Mouse (Mus musculus): ENCODE data around the gene Fnbp4. TPM values are rescaled to one million over a fixed set of nuclear protein-coding genes. Genes with fewer than 3 reads are reported as not detected.

Gene Fnbp4
- total RNA-seq (2014; rRNA removed) (17.6 and 17.9 TPM in 2 replicates), polyA plus RNA-seq (2012; rRNA removed) (6.6 and 13.4 TPM in 2 replicates)

GRCm38 (mm10) chr2:90745053-90745678 is at the start of gene Fnbp4:
TSS of gene Fnbp4 (plus strand) at chr2:90745370.
- WGBS = under 1% methylated on average over 44 of the region's 44 CpGs
- DNase-seq (ENCODE audit: extremely low read depth, low read depth, low spot score) = peak; percentile 98
- H3K27ac ChIP-seq (replicated peaks; ENCODE audit: insufficient read depth, low read depth, low read length) = peak within 1 kb of the TSS; percentile 72
- peak within 1 kb of the TSS; percentile 80 for H3K9ac ChIP-seq (ENCODE audit: low read depth, low read length)
- H3K27me3 ChIP-seq (ENCODE audit: control insufficient read depth, insufficient read depth, low read length) = no peaks in the 10 kb centered on the region
- TF ChIP-seq CTCF (IDR thresholded peaks at IDR 0.05; ENCODE audit: low read depth, low read length) = no peak
- TF ChIP-seq POLR2A (IDR thresholded peaks at IDR 0.05; ENCODE audit: extremely low read depth, insufficient read depth, low read length) = peak; percentile 72; the same call in 1 of the 2 replicates
- peak within 1 kb of the TSS; percentile 85 for H3K4me3 ChIP-seq (ENCODE audit: insufficient read depth, low read depth, low read length)
- H3K4me1 ChIP-seq (ENCODE audit: control insufficient read depth, insufficient read depth, low read length) = peaks cover 12% of the 10 kb centered on the region
- H3K36me3 ChIP-seq (ENCODE audit: control insufficient read depth, insufficient read depth, low read length) = peaks cover 2% of the 10 kb centered on the region; the same call in 1 of the 2 replicates
- peaks cover 10% of the 10 kb centered on the region; the same call in 1 of the 2 replicates for H3K79me2 ChIP-seq (ENCODE audit: control insufficient read depth, insufficient read depth, low read length)

- Histone ChIP-seq H3K79me2 (ENCODE audit: control insufficient read depth, insufficient read depth, low read length) (no peaks in the 10 kb centered on the region), H3K36me3 (ENCODE audit: control insufficient read depth, insufficient read depth, low read length) (peaks cover 51% of the 10 kb centered on the region), H3K27ac (replicated peaks; ENCODE audit: insufficient read depth, low read depth, low read length) (peak overlapping the region; percentile 28), H3K9ac (ENCODE audit: low read depth, low read length) (no peak overlapping the region), H3K4me1 (ENCODE audit: control insufficient read depth, insufficient read depth, low read length) (peaks cover 9% of the 10 kb centered on the region), H3K4me3 (ENCODE audit: insufficient read depth, low read depth, low read length) (no peak overlapping the region), H3K27me3 (ENCODE audit: control insufficient read depth, insufficient read depth, low read length) (no peaks in the 10 kb centered on the region)
- WGBS = 28% methylated on average over 4 of the region's 4 CpGs
- no peak for TF ChIP-seq CTCF (IDR thresholded peaks at IDR 0.05; ENCODE audit: low read depth, low read length)
- TF ChIP-seq POLR2A (IDR thresholded peaks at IDR 0.05; ENCODE audit: extremely low read depth, insufficient read depth, low read length) = no peak
- DNase-seq (ENCODE audit: extremely low read depth, low read depth, low spot score) = peak; percentile 90
These were observed 44.2 kb upstream of the Fnbp4 start for GRCm38 (mm10) chr2:90700943-90701342.

- 97% methylated on average over 1 of the region's 1 CpGs for WGBS
- Histone ChIP-seq H3K27me3 (ENCODE audit: control insufficient read depth, insufficient read depth, low read length) (no peaks in the 10 kb centered on the region), H3K9ac (ENCODE audit: low read depth, low read length) (no peak overlapping the region), H3K27ac (replicated peaks; ENCODE audit: insufficient read depth, low read depth, low read length) (no peak overlapping the region), H3K4me1 (ENCODE audit: control insufficient read depth, insufficient read depth, low read length) (no peaks in the 10 kb centered on the region), H3K79me2 (ENCODE audit: control insufficient read depth, insufficient read depth, low read length) (no peaks in the 10 kb centered on the region), H3K4me3 (ENCODE audit: insufficient read depth, low read depth, low read length) (no peak overlapping the region), H3K36me3 (ENCODE audit: control insufficient read depth, insufficient read depth, low read length) (peaks cover 64% of the 10 kb centered on the region)
- no peak for DNase-seq (ENCODE audit: extremely low read depth, low read depth, low spot score)
- TF ChIP-seq POLR2A (IDR thresholded peaks at IDR 0.05; ENCODE audit: extremely low read depth, insufficient read depth, low read length) = no peak
These were observed 36.6 kb upstream of the Fnbp4 start for GRCm38 (mm10) chr2:90708548-90708947.

DNA sequence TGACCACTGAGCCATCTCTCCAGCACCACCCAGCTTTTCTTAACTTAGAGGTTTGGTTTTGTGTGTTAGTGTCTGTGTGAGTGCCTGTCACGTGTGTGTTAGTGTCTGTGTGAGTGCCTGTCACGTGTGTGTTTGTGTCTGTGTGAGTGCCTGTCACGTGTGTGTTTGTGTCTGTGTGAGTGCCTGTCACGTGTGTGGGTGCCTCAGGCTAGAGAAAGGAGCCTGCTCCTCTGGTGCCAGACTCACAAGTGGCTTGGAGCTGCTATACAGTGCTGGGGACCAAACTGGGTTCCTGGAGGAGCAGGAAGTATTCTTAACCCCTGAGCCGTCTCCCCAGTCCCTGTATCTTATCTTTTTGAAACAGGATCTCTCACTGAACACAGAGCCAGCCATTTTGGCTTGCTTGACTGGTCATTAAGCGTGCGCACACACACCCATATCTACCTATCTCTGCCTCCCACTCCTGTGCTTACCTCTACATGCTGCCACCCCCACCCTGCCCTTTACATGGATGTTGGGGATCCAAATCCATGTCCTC is 29.5 kb upstream of the Fnbp4 start:
- Histone ChIP-seq H3K9ac (ENCODE audit: low read depth, low read length) (no peak overlapping the region), H3K36me3 (ENCODE audit: control insufficient read depth, insufficient read depth, low read length) (peaks cover 58% of the 10 kb centered on the region), H3K4me3 (ENCODE audit: insufficient read depth, low read depth, low read length) (no peak overlapping the region), H3K27ac (replicated peaks; ENCODE audit: insufficient read depth, low read depth, low read length) (no peak overlapping the region), H3K27me3 (ENCODE audit: control insufficient read depth, insufficient read depth, low read length) (no peaks in the 10 kb centered on the region), H3K79me2 (ENCODE audit: control insufficient read depth, insufficient read depth, low read length) (no peaks in the 10 kb centered on the region), H3K4me1 (ENCODE audit: control insufficient read depth, insufficient read depth, low read length) (no peaks in the 10 kb centered on the region)
- TF ChIP-seq CTCF (IDR thresholded peaks at IDR 0.05; ENCODE audit: low read depth, low read length) = no peak
- no peak for TF ChIP-seq POLR2A (IDR thresholded peaks at IDR 0.05; ENCODE audit: extremely low read depth, insufficient read depth, low read length)
- DNase-seq (ENCODE audit: extremely low read depth, low read depth, low spot score) = no peak
- 96% methylated on average over 7 of the region's 7 CpGs for WGBS

DNA sequence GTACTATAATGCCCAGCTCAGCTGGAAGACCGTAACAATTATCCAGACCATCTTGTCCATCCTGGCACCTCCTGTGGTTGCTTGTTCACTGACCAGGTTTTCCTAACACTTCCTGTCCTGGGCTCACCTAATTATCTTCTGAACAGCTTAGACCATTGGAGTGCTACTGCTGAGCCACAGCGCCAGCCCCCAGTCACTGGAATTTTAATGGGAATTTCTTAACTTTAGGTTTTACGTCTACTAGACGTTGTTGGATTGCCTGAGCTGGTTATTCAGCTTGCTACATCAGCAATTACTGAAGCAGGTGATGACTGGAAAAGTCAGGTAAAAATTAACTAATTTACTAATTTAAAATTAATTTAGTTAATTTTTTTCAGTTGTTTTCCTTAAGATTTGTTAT is 27.8 kb upstream of the Fnbp4 start:
- Histone ChIP-seq H3K36me3 (ENCODE audit: control insufficient read depth, insufficient read depth, low read length) (peaks cover 56% of the 10 kb centered on the region), H3K27ac (replicated peaks; ENCODE audit: insufficient read depth, low read depth, low read length) (no peak overlapping the region), H3K4me3 (ENCODE audit: insufficient read depth, low read depth, low read length) (no peak overlapping the region), H3K4me1 (ENCODE audit: control insufficient read depth, insufficient read depth, low read length) (no peaks in the 10 kb centered on the region), H3K27me3 (ENCODE audit: control insufficient read depth, insufficient read depth, low read length) (no peaks in the 10 kb centered on the region), H3K79me2 (ENCODE audit: control insufficient read depth, insufficient read depth, low read length) (no peaks in the 10 kb centered on the region), H3K9ac (ENCODE audit: low read depth, low read length) (no peak overlapping the region)
- no peak for DNase-seq (ENCODE audit: extremely low read depth, low read depth, low spot score)
- 97% methylated on average over 4 of the region's 4 CpGs for WGBS
- TF ChIP-seq CTCF (IDR thresholded peaks at IDR 0.05; ENCODE audit: low read depth, low read length) = no peak
- TF ChIP-seq POLR2A (IDR thresholded peaks at IDR 0.05; ENCODE audit: extremely low read depth, insufficient read depth, low read length) = no peak

- Histone ChIP-seq H3K4me1 (ENCODE audit: control insufficient read depth, insufficient read depth, low read length) (no peaks in the 10 kb centered on the region), H3K79me2 (ENCODE audit: control insufficient read depth, insufficient read depth, low read length) (no peaks in the 10 kb centered on the region), H3K27me3 (ENCODE audit: control insufficient read depth, insufficient read depth, low read length) (no peaks in the 10 kb centered on the region), H3K36me3 (ENCODE audit: control insufficient read depth, insufficient read depth, low read length) (peaks cover 55% of the 10 kb centered on the region), H3K27ac (replicated peaks; ENCODE audit: insufficient read depth, low read depth, low read length) (no peak overlapping the region), H3K4me3 (ENCODE audit: insufficient read depth, low read depth, low read length) (no peak overlapping the region), H3K9ac (ENCODE audit: low read depth, low read length) (no peak overlapping the region)
- no peak for DNase-seq (ENCODE audit: extremely low read depth, low read depth, low spot score)
- TF ChIP-seq POLR2A (IDR thresholded peaks at IDR 0.05; ENCODE audit: extremely low read depth, insufficient read depth, low read length) = no peak
- no peak for TF ChIP-seq CTCF (IDR thresholded peaks at IDR 0.05; ENCODE audit: low read depth, low read length)
- 96% methylated on average over 5 of the region's 5 CpGs for WGBS
These were observed 27.2 kb upstream of the Fnbp4 start for GRCm38 (mm10) chr2:90717948-90718347.
